Mouse (Mus musculus) limb, embryonic 14.5 days (tissue): ENCODE results near the gene Prop1. TPM values are rescaled to one million over a fixed set of nuclear protein-coding genes. Genes with fewer than 3 reads are reported as not detected.

Source experiments
- ATAC-seq: fragments of 200-750 bp; cut with Nextera tagmentation; 2 replicates; pipeline ENCODE4 v1.8.0; 2017; ENCODE audit warnings: low read depth, moderate number of reproducible peaks, moderate TSS enrichment; ENCODE audit not compliant: low FRiP score
- DNase-seq: peaks from one replicate; pipeline ENCODE4 v3.0.0-alpha.2; 2015; ENCODE audit warnings: low spot score
- H3K27ac ChIP-seq: fragments of 300-500 bp; sonication (generic); replicated peaks from 2 replicates; pipeline ENCODE4 v1.5.1; 2014; ENCODE audit warnings: low read depth, mild to moderate bottlenecking, low read length, moderate library complexity, mixed read lengths
- H3K27me3 ChIP-seq: fragments of 300-500 bp; sonication (generic); 2 replicates; pipeline ENCODE4 v1.6.1; 2014; ENCODE audit warnings: low read length, mixed read lengths; ENCODE audit not compliant: control insufficient read depth, insufficient read depth
- H3K36me3 ChIP-seq: fragments of 300-500 bp; sonication (generic); 2 replicates; pipeline ENCODE4 v1.6.1; 2014; ENCODE audit warnings: mild to moderate bottlenecking, low read length, moderate library complexity, mixed read lengths; ENCODE audit not compliant: control insufficient read depth, insufficient read depth
- H3K4me1 ChIP-seq: fragments of 300-500 bp; sonication (generic); 2 replicates; pipeline ENCODE4 v1.6.1; 2014; ENCODE audit warnings: antibody characterized with exemption, low read length, mixed read lengths; ENCODE audit not compliant: control insufficient read depth, insufficient read depth
- H3K4me2 ChIP-seq: fragments of 300-500 bp; sonication (generic); replicated peaks from 2 replicates; pipeline ENCODE4 v1.6.1; 2014; ENCODE audit warnings: low read depth, mild to moderate bottlenecking, low read length, moderate library complexity; ENCODE audit not compliant: severe bottlenecking
- H3K4me3 ChIP-seq: fragments of 300-500 bp; sonication (generic); replicated peaks from 2 replicates; pipeline ENCODE4 v1.5.1; 2014; ENCODE audit warnings: low read length
- H3K9ac ChIP-seq: fragments of 300-500 bp; sonication (generic); 2 replicates; pipeline ENCODE4 v1.6.1; 2014; ENCODE audit warnings: mild to moderate bottlenecking, low read depth, low read length, moderate library complexity; ENCODE audit not compliant: severe bottlenecking
- H3K9me3 ChIP-seq: fragments of 300-500 bp; sonication (generic); 2 replicates; pipeline ENCODE4 v1.6.1; 2016; ENCODE audit warnings: low read length; ENCODE audit not compliant: control insufficient read depth
- POLR2A ChIP-seq: fragments of 200-500 bp; IDR thresholded peaks from 2 replicates; pipeline ENCODE4 v1.8.0; 2012; ENCODE audit warnings: inconsistent platforms, mild to moderate bottlenecking, moderate library complexity, borderline replicate concordance; ENCODE audit not compliant: insufficient read depth, insufficient read length; ENCODE audit errors: extremely low read depth
- WGBS: fragments of 180-500 bp; shearing (Covaris S2); extraction: QIAGEN DNeasy Blood & Tissue Kit; methylation state at CpG from one replicate; pipeline ENCODE4 v1.1.7; 2014; 5-methylcytosine and 5-hydroxymethylcytosine counted together
- polyA plus RNA-seq, 2 experiments: library from polyadenylated mRNA; depleted of rRNA in 1 of 2; stranded (reverse) in 1 of 2; unstranded in 1 of 2; fragments of >200 nt; fragmentation: Nextera tagmentation in 1 of 2; extraction: Ambion mirVana in 1 of 2; gene quantifications; 2 replicates each; pipeline versions ENCODE4 v1.2.1 to v1.2.3; 2012 to 2014

The Prop1 gene
- polyA plus RNA-seq, 2 experiments, result 0.15 TPM; not detected in 1

DNA sequence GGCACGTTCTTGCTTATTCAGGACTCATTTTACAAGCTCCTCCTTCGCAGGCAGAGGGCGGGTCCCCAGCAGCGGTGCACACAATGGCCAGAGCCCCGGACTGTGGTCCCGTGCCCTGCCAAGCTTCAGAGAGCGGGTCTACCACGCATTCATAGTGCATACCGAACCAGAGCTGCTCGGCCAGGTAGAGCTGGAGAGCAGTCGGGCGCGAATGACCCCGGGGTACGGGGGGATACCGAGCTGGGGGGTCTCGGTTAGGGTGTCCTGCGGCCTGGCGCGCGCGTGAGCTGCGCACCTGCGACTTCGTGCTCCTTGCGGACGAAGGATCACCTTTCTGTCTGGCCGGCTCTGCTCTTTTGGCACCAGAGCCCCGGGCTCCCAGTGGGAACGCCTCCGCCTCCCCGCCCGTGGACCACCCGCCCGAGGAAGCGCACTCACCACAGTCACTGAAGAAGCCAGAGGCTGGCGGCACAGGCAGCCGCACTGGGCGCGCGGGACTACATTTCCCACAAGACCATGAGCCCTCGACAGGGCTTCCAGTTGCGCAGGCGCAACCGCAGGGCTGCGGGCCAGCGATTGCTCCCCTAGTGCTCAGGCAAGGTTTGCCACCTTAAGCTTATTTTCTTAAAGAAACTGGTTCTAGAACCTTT lies 37.8 kb downstream of the Prop1 start, which contains the start of gene Zfp2:
Zfp2 (minus strand) TSS at position 495 of the 650 bp plus-strand sequence.
- H3K4me2 ChIP-seq, result peak within 1 kb of the TSS; percentile 48
- DNase-seq, result peak; percentile 95
- H3K36me3 ChIP-seq, result peaks cover 15% of the 10 kb centered on the region
- ATAC-seq, result peak; percentile 98
- peak within 1 kb of the TSS; percentile 84 for H3K4me3 ChIP-seq
- TF ChIP-seq POLR2A, result peak; percentile 85; the same call in 1 of the 2 replicates
- no peaks in the 10 kb centered on the region for H3K27me3 ChIP-seq
- peak within 1 kb of the TSS; percentile 80 for H3K27ac ChIP-seq
- under 1% methylated on average over 36 of the region's 47 CpGs for WGBS
- H3K9ac ChIP-seq, result peak within 1 kb of the TSS; percentile 87
- H3K4me1 ChIP-seq, result no peaks in the 10 kb centered on the region
- no peaks in the 10 kb centered on the region for H3K9me3 ChIP-seq

DNA sequence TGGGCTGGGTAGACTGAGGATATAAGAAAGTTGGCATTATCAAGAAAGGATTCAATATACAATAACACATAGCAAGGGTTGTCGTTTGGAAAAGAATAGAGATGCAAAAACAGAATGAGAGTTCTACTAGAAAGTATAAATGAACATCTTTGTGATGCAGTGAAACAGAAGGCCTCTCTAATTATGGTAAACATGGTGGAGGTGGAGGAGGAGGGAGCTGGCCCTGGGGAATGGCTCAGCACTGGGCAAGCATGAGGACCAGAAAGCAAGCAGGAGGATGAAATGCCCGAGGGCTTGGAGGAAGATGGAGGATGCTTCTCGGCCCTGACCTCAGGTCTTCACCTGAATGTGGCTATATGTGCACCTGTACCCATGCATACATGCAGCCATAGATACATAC lies 39.1 kb downstream of the Prop1 start:
- ATAC-seq (no peak), DNase-seq (no peak)
- H3K4me1 ChIP-seq, result no peaks in the 10 kb centered on the region
- WGBS, result 91% methylated on average over 3 of the region's 3 CpGs
- H3K4me2 ChIP-seq, result no peak overlapping the region
- H3K9me3 ChIP-seq, result no peaks in the 10 kb centered on the region
- no peak overlapping the region for H3K4me3 ChIP-seq
- no peaks in the 10 kb centered on the region for H3K27me3 ChIP-seq
- no peak for TF ChIP-seq POLR2A
- H3K9ac ChIP-seq, result no peak overlapping the region
- peaks cover 28% of the 10 kb centered on the region for H3K36me3 ChIP-seq
- H3K27ac ChIP-seq, result no peak overlapping the region

- no peaks in the 10 kb centered on the region for H3K27me3 ChIP-seq
- H3K36me3 ChIP-seq, result peaks cover 40% of the 10 kb centered on the region
- no peak overlapping the region for H3K9ac ChIP-seq
- H3K9me3 ChIP-seq, result no peaks in the 10 kb centered on the region
- H3K4me2 ChIP-seq, result no peak overlapping the region
- no peak overlapping the region for H3K4me3 ChIP-seq
- no peak for ATAC-seq
- WGBS, result 100% methylated on average over 1 of the region's 1 CpGs
- no peak for DNase-seq
- no peaks in the 10 kb centered on the region for H3K4me1 ChIP-seq
- TF ChIP-seq POLR2A, result no peak
- no peak overlapping the region for H3K27ac ChIP-seq
These were observed 40.3 kb downstream of the Prop1 start for GRCm38 (mm10) chr11:50913301-50913700.

- H3K9me3 ChIP-seq, result peaks cover 27% of the 10 kb centered on the region
- 92% methylated on average over 5 of the region's 5 CpGs for WGBS
These were observed 45.4 kb downstream of the Prop1 start for GRCm38 (mm10) chr11:50908136-50908535.

More at GRCm38 (mm10) chr11:50908136-50908535, 45.4 kb downstream of the Prop1 start:
- TF ChIP-seq POLR2A, result no peak
- ATAC-seq (no peak), DNase-seq (no peak)
- H3K36me3 ChIP-seq, result peaks cover 89% of the 10 kb centered on the region
- H3K9ac ChIP-seq, result no peak overlapping the region
- H3K27me3 ChIP-seq, result no peaks in the 10 kb centered on the region
- H3K4me2 ChIP-seq, result no peak overlapping the region
- no peak overlapping the region for H3K27ac ChIP-seq
- no peaks in the 10 kb centered on the region for H3K4me1 ChIP-seq
- no peak overlapping the region for H3K4me3 ChIP-seq

Other genes starting within 250 kb of the Prop1 start
- gene Zfp354c, start 126.0 kb downstream of the Prop1 start, polyA plus RNA-seq (2012; rRNA removed), result 31.7 and 33.8 TPM in 2 replicates
- 57.4 and 65.5 TPM in 2 replicates for gene Zfp354c, start 126.0 kb downstream of the Prop1 start, polyA plus RNA-seq (2014; fragmentation: Nextera tagmentation; extraction: Ambion mirVana)
- gene Zfp879, start 112.2 kb downstream of the Prop1 start, polyA plus RNA-seq (2012; rRNA removed), result 0.88 and 0.89 TPM in 2 replicates
- 0.55 and 0.66 TPM in 2 replicates for gene Zfp879, start 112.2 kb downstream of the Prop1 start, polyA plus RNA-seq (2014; fragmentation: Nextera tagmentation; extraction: Ambion mirVana)
- 0.60 and 0.88 TPM in 2 replicates for gene Grm6, start 103.1 kb downstream of the Prop1 start, polyA plus RNA-seq (2012; rRNA removed)
- 0.17 TPM in 2 replicates for gene Grm6, start 103.1 kb downstream of the Prop1 start, polyA plus RNA-seq (2014; fragmentation: Nextera tagmentation; extraction: Ambion mirVana)
- 6.6 and 7.2 TPM in 2 replicates for gene Zfp454, start 66.1 kb downstream of the Prop1 start, polyA plus RNA-seq (2012; rRNA removed)
- gene Zfp454, start 66.1 kb downstream of the Prop1 start, polyA plus RNA-seq (2014; fragmentation: Nextera tagmentation; extraction: Ambion mirVana), result 9.4 and 11.3 TPM in 2 replicates
- gene Zfp2, start 37.6 kb downstream of the Prop1 start, polyA plus RNA-seq (2012; rRNA removed), result 4.3 and 6.1 TPM in 2 replicates
- 11.9 and 12.6 TPM in 2 replicates for gene Zfp2, start 37.6 kb downstream of the Prop1 start, polyA plus RNA-seq (2014; fragmentation: Nextera tagmentation; extraction: Ambion mirVana)
- 0.72 and 1.3 TPM in 2 replicates for gene Zfp354b, start 22.1 kb downstream of the Prop1 start, polyA plus RNA-seq (2012; rRNA removed)
- gene Zfp354b, start 22.1 kb downstream of the Prop1 start, polyA plus RNA-seq (2014; fragmentation: Nextera tagmentation; extraction: Ambion mirVana), result 1.1 and 1.7 TPM in 2 replicates
- gene 4933414I15Rik, start 10.0 kb downstream of the Prop1 start, polyA plus RNA-seq (2012; rRNA removed), result not detected in 2 replicates
- gene 4933414I15Rik, start 10.0 kb downstream of the Prop1 start, polyA plus RNA-seq (2014; fragmentation: Nextera tagmentation; extraction: Ambion mirVana), result not detected in 2 replicates
- 0.09 and 0.38 TPM in 2 replicates for gene Olfr1378, start 12.8 kb upstream of the Prop1 start, polyA plus RNA-seq (2012; rRNA removed)
- gene Olfr1378, start 12.8 kb upstream of the Prop1 start, polyA plus RNA-seq (2014; fragmentation: Nextera tagmentation; extraction: Ambion mirVana), result 0.14 TPM in 1 of 2 replicates, not detected in the other
- gene Olfr1377, start 28.2 kb upstream of the Prop1 start, polyA plus RNA-seq (2012; rRNA removed), result not detected in 2 replicates
- not detected in 2 replicates for gene Olfr1377, start 28.2 kb upstream of the Prop1 start, polyA plus RNA-seq (2014; fragmentation: Nextera tagmentation; extraction: Ambion mirVana)
- gene Olfr51, start 49.8 kb upstream of the Prop1 start, polyA plus RNA-seq (2012; rRNA removed), result not detected in 2 replicates
- gene Olfr51, start 49.8 kb upstream of the Prop1 start, polyA plus RNA-seq (2014; fragmentation: Nextera tagmentation; extraction: Ambion mirVana), result not detected in 2 replicates
- not detected in 2 replicates for gene Olfr54, start 60.5 kb upstream of the Prop1 start, polyA plus RNA-seq (2012; rRNA removed)
- gene Olfr54, start 60.5 kb upstream of the Prop1 start, polyA plus RNA-seq (2014; fragmentation: Nextera tagmentation; extraction: Ambion mirVana), result 0.06 TPM in 1 of 2 replicates, not detected in the other
- gene Olfr1375, start 94.3 kb upstream of the Prop1 start, polyA plus RNA-seq (2012; rRNA removed), result not detected in 2 replicates
- not detected in 2 replicates for gene Olfr1375, start 94.3 kb upstream of the Prop1 start, polyA plus RNA-seq (2014; fragmentation: Nextera tagmentation; extraction: Ambion mirVana)
- gene Zfp354a, start 105.5 kb upstream of the Prop1 start, polyA plus RNA-seq (2012; rRNA removed), result 6.1 and 9.6 TPM in 2 replicates
- gene Zfp354a, start 105.5 kb upstream of the Prop1 start, polyA plus RNA-seq (2014; fragmentation: Nextera tagmentation; extraction: Ambion mirVana), result 6.4 and 8.8 TPM in 2 replicates